Mouse (Mus musculus) left cerebral cortex, adult 9 months (tissue): ENCODE measurements at regions not wholly inside any gene's neighbourhood (a gene's known extent, or its start where the extent isn't known, plus 50 kb on each side); places are given as distances from the start of the nearest gene placed in this dataset.
A peak's percentile ranks its signal among the peaks of the same experiment; 100 is the strongest.

ENCODE experiments used
- DNase-seq, 2 experiments: peaks; one replicate each; pipeline ENCODE4 v3.0.0; 2022; ENCODE audit warnings: low spot score in 2 of 2

DNA sequence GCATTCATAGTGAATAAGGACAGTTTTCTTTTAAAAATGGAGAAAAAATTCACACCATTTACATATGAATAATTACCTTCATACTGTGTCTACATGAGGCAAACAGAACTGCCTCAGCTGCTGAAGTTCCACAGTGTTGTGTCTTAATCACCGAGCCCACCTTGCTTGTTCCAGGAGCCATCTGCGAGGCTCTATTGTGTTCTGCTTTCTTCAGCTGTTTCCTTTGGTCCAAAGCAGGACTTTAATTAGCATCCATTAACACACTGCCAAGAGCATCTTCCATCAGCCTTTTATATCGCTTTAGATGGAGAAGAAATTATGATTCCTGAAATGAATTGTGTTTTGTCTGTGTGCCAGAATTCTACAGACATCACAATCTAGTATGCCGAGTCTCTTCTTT is 3423.1 kb upstream of the Lrrc6 start:
- DNase-seq = peak in 1 of 2 experiments; percentile 33

- peak in 1 of 2 experiments; percentile 11 for DNase-seq
Measured at GRCm38 (mm10) chr15:69923280-69923679, 3422.6 kb upstream of the Lrrc6 start.

DNA sequence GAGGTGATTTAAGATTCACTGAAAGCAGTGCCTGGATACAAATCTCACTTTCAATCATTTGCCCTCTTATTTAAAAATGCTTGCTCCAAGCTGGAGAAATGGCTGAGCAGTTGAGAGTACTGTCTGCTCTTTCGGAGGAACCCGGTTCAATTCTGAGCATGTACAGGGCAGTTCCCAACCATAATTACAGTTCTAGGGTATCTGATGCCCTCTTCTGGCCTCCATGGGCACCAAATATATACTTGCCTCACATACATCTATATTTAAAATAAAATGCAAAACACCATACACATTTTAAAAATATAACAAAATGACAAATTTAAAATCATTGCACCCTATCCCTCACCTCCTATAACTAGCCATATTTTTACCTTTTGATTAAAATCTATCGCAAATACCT is 3421.5 kb upstream of the Lrrc6 start:
- DNase-seq = peak in 1 of 2 experiments; percentile 10

DNA sequence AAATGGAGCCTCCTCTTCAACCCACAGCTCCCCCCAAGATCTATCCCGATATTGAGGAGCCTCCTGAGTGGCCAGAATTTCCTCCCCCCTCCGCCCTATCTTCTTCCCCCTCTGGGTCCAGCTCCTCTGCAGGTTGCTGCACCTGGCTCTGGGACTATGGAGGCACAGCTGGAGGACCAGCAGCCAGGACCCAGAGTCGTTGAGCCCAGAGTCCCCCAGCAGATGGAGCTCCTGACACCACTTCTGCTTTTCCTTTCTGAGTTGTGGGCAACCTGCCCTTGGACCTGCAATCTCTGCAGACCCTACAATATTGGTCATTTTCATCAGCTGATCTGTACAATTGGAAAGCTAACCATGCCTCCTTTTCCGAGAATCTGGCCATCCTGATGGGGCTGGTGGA is 3385.1 kb upstream of the Lrrc6 start:
- no peak for DNase-seq

DNA sequence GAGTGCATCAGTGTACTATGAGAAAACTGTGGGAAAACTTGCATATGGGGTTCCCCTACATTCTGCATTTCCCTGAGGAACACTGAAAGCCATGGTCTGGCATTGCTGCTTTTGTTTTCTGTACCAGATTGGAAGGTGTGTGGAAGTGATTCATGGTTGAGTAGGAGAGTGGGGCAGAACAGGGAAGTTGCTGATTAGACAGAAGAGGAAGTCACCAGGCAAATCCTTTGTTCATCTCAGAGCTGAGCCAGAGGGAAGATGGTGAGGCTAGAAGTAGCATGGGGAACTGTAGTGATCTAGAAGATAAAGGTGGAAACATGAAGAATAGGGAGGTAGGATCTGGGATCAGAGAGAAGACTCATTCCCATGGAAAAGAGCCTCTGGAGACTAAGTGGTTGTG is 3377.8 kb upstream of the Lrrc6 start:
- DNase-seq = no peak

- DNase-seq = no peak
Measured at GRCm38 (mm10) chr15:69853521-69853920, 3352.8 kb upstream of the Lrrc6 start.

DNA sequence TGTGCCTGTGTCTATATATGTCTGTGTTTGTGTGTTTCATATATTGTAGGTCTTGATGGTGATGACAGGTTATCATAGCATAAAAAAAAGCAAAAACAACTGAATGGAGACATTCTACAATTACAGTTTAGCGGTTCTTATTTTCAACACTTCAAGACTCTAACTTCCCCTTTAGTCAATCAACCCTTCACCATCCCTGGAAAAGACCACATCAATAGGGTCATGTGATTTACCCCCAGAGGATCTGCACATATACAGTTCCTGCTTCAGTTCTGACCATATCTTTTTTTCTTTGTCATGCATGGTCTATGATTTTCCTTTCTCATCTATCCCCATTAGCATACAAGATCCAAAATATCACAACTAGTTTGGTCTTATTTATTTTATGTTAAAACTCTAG is 3348.9 kb upstream of the Lrrc6 start:
- DNase-seq = no peak
